Mouse (Mus musculus) hindbrain, postnatal 0 days (tissue): Measurements from ENCODE around the gene Slc12a7. TPM values are rescaled to one million over a fixed set of nuclear protein-coding genes. Genes with fewer than 3 reads are reported as not detected.

ENCODE experiments used
- ATAC-seq: fragments of 200-750 bp; cut with Nextera tagmentation; 2 replicates; pipeline ENCODE4 v1.8.0; 2017; ENCODE audit warnings: mild to moderate bottlenecking, moderate TSS enrichment, moderate library complexity
- DNase-seq: peaks from one replicate; pipeline ENCODE4 v3.0.0-alpha.2; 2015; ENCODE audit warnings: low spot score
- H3K27ac ChIP-seq: fragments of 300-500 bp; sonication (generic); 2 replicates; pipeline ENCODE4 v1.5.1; 2014; ENCODE audit warnings: mild to moderate bottlenecking
- H3K27me3 ChIP-seq: fragments of 300-500 bp; sonication (generic); 2 replicates; pipeline ENCODE4 v1.6.1; 2014; ENCODE audit warnings: low read length, mixed read lengths; ENCODE audit not compliant: insufficient read depth
- H3K36me3 ChIP-seq: fragments of 300-500 bp; sonication (generic); 2 replicates; pipeline ENCODE4 v1.6.1; 2014; ENCODE audit warnings: low read length, mixed read lengths; ENCODE audit not compliant: insufficient read depth
- H3K4me1 ChIP-seq: fragments of 300-500 bp; sonication (generic); 2 replicates; pipeline ENCODE4 v1.6.1; 2014; ENCODE audit warnings: antibody characterized with exemption, low read length, mixed read lengths; ENCODE audit not compliant: insufficient read depth
- H3K4me2 ChIP-seq: fragments of 300-500 bp; sonication (generic); 2 replicates; pipeline ENCODE4 v1.6.1; 2014; ENCODE audit warnings: low read depth, mild to moderate bottlenecking, low read length, moderate library complexity, mixed read lengths
- H3K4me3 ChIP-seq: fragments of 300-500 bp; sonication (generic); 2 replicates; pipeline ENCODE4 v1.5.1; 2014; ENCODE audit warnings: low read length
- H3K9ac ChIP-seq: fragments of 300-500 bp; sonication (generic); replicated peaks from 2 replicates; pipeline ENCODE4 v1.6.1; 2014; ENCODE audit warnings: mild to moderate bottlenecking, low read length, moderate library complexity, mixed read lengths
- H3K9me3 ChIP-seq: fragments of 300-500 bp; sonication (generic); 2 replicates; pipeline ENCODE4 v1.6.1; 2016; ENCODE audit warnings: low read length, mixed read lengths
- CTCF ChIP-seq: IDR thresholded peaks from 2 replicates; pipeline ENCODE4 v1.5.1; 2016; ENCODE audit warnings: antibody characterized with exemption, control low read depth, low read depth
- WGBS: fragments of 180-500 bp; shearing (Covaris S2); extraction: QIAGEN DNeasy Blood & Tissue Kit; methylation state at CpG from one replicate; pipeline ENCODE4 v1.1.7; 2014; 5-methylcytosine and 5-hydroxymethylcytosine counted together
- polyA plus RNA-seq: library from polyadenylated mRNA; unstranded; fragments of >200 nt; fragmentation: Nextera tagmentation; extraction: Ambion mirVana; gene quantifications from 2 replicates; pipeline ENCODE4 v1.2.1, GENCODE M21; 2015
- total RNA-seq: library from RNA; depleted of rRNA; stranded (reverse); fragments of >200 nt; gene quantifications from 2 replicates; pipeline ENCODE4 v1.2.3, GENCODE M21; 2014

Gene Slc12a7
- total and polyA plus RNA-seq, 2 experiments from 2014 or later, result 4.3 to 11.0 TPM

DNA sequence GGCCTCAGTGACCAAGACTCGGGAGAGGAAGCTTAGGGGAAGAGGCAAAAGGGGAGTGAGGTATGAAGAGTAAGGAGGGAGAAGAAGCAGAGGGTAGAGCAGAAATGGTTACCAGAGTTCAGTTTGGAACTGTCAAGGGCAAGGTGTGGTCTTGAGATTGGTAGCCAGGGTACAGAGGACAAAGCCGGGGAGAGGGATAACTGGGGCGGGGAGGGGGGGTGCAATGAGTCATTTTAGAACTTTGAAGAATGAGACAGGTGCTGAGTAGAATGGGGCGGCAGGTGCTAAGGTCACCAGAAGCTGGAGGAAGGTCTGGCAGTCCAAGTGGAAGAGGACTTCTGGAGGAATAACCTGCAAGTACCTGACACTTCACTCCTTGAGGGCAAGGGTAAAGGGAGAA is 19.7 kb upstream of the Slc12a7 start:
- Histone ChIP-seq H3K4me1 (no peaks in the 10 kb centered on the region), H3K9me3 (no peaks in the 10 kb centered on the region), H3K27ac (no peak overlapping the region), H3K4me2 (no peak overlapping the region), H3K4me3 (no peak overlapping the region), H3K36me3 (no peaks in the 10 kb centered on the region), H3K9ac (no peak overlapping the region), H3K27me3 (no peaks in the 10 kb centered on the region)
- 95% methylated on average over 4 of the region's 4 CpGs for WGBS
- no peak for TF ChIP-seq CTCF
- DNase-seq, result no peak
- ATAC-seq, result no peak

GRCm38 (mm10) chr13:73714020-73714419 is 18.9 kb upstream of the Slc12a7 start:
- no peak overlapping the region for H3K4me3 ChIP-seq
- H3K9ac ChIP-seq, result no peak overlapping the region
- H3K4me2 ChIP-seq, result no peak overlapping the region
- 73% methylated on average over 2 of the region's 2 CpGs for WGBS
- DNase-seq (peak; percentile 48), ATAC-seq (no peak)
- no peaks in the 10 kb centered on the region for H3K36me3 ChIP-seq
- H3K27me3 ChIP-seq, result no peaks in the 10 kb centered on the region
- no peaks in the 10 kb centered on the region for H3K4me1 ChIP-seq
- no peaks in the 10 kb centered on the region for H3K9me3 ChIP-seq
- TF ChIP-seq CTCF, result peak; percentile 68
- H3K27ac ChIP-seq, result no peak overlapping the region

GRCm38 (mm10) chr13:73718225-73718624 is 14.7 kb upstream of the Slc12a7 start:
- WGBS, result 0% methylated on average over 2 of the region's 2 CpGs
- ATAC-seq, result peak; percentile 79
- peak; percentile 96 for TF ChIP-seq CTCF

GRCm38 (mm10) chr13:73720241-73720640 is 12.7 kb upstream of the Slc12a7 start:
- no peak overlapping the region for H3K4me2 ChIP-seq
- no peak overlapping the region for H3K9ac ChIP-seq
- no peak overlapping the region for H3K4me3 ChIP-seq
- WGBS, result 88% methylated on average over 4 of the region's 4 CpGs
- H3K4me1 ChIP-seq, result no peaks in the 10 kb centered on the region
- H3K9me3 ChIP-seq, result no peaks in the 10 kb centered on the region
- no peak overlapping the region for H3K27ac ChIP-seq
- no peaks in the 10 kb centered on the region for H3K36me3 ChIP-seq
- ATAC-seq (no peak), DNase-seq (no peak)
- no peaks in the 10 kb centered on the region for H3K27me3 ChIP-seq
- TF ChIP-seq CTCF, result no peak

More at GRCm38 (mm10) chr13:73718225-73718624, 14.7 kb upstream of the Slc12a7 start:
- Histone ChIP-seq H3K36me3 (no peaks in the 10 kb centered on the region), H3K27ac (no peak overlapping the region), H3K9ac (no peak overlapping the region), H3K4me1 (no peaks in the 10 kb centered on the region), H3K4me2 (no peak overlapping the region), H3K27me3 (no peaks in the 10 kb centered on the region), H3K9me3 (no peaks in the 10 kb centered on the region), H3K4me3 (no peak overlapping the region)
- peak; percentile 96 for DNase-seq

DNA sequence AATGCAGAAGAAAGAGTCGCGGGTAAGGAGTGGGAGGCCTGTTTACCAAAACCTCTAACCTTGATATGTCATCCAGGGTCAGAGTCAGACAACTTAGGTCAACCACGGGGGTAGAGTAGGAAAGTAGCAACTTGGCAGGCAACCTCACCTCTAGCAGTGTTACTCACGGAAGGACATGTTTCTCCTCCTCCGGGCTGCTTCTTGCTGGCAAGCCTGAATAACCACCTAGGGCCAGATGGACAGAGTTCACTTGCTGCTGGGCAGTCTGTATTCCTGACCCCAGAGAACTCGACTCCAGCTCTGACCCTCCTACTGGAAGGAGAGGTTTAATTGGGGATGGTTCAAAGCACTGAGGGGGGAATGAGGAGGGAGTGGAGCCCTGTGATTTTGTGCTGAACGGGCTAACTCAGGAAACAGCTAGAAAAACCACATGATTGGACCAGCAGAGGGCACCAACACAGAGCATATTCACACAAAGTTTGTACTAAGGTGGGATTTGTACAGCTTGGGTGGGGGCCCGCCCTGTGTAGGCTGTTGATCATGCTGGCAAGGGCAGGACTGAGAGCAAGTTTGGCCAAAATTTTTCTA is 9.7 kb upstream of the Slc12a7 start:
- no peak overlapping the region for H3K27ac ChIP-seq
- WGBS, result 35% methylated on average over 8 of the region's 8 CpGs
- peak; percentile 67 for ATAC-seq
- H3K9me3 ChIP-seq, result no peaks in the 10 kb centered on the region
- no peak overlapping the region for H3K4me2 ChIP-seq
- no peaks in the 10 kb centered on the region for H3K4me1 ChIP-seq
- H3K27me3 ChIP-seq, result no peaks in the 10 kb centered on the region
- no peak overlapping the region for H3K9ac ChIP-seq
- TF ChIP-seq CTCF, result peak; percentile 79
- H3K36me3 ChIP-seq, result no peaks in the 10 kb centered on the region
- H3K4me3 ChIP-seq, result no peak overlapping the region
- peak; percentile 50 for DNase-seq

DNA sequence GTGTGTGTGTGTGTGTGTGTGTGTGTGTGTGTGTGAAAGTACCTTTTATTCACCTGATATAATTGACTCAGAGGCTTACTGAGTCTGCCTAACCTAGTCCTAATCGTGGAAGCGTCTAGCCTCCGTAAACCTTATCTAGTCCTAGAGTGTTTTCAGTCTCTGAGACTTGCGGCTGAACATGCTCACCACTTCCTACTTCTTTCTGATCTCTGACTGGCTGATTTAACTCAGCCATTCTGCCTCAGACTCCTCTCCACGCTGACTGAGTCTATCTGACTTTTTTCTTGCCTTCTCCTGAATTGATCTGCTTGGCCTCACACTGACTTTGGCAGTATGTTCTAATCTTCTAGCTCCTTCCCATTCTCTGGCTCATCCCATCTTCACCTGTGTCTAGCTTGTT is 7.6 kb upstream of the Slc12a7 start:
- no peak for TF ChIP-seq CTCF
- Histone ChIP-seq H3K4me3 (no peak overlapping the region), H3K36me3 (no peaks in the 10 kb centered on the region), H3K9ac (no peak overlapping the region), H3K27ac (no peak overlapping the region), H3K9me3 (no peaks in the 10 kb centered on the region), H3K4me2 (no peak overlapping the region), H3K4me1 (no peaks in the 10 kb centered on the region), H3K27me3 (no peaks in the 10 kb centered on the region)
- WGBS, result 78% methylated on average over 5 of the region's 5 CpGs
- ATAC-seq (no peak), DNase-seq (no peak)

GRCm38 (mm10) chr13:73727621-73728025 is 5.3 kb upstream of the Slc12a7 start:
- no peak overlapping the region for H3K4me3 ChIP-seq
- H3K4me1 ChIP-seq, result peaks cover 3% of the 10 kb centered on the region; the same call in 1 of the 2 replicates
- WGBS, result 27% methylated on average over 2 of the region's 2 CpGs
- no peak overlapping the region for H3K4me2 ChIP-seq
- H3K9me3 ChIP-seq, result no peaks in the 10 kb centered on the region
- peak; percentile 4 for DNase-seq
- no peaks in the 10 kb centered on the region for H3K27me3 ChIP-seq
- ATAC-seq, result no peak
- no peaks in the 10 kb centered on the region for H3K36me3 ChIP-seq
- TF ChIP-seq CTCF, result no peak
- no peak overlapping the region for H3K9ac ChIP-seq
- H3K27ac ChIP-seq, result no peak overlapping the region; the same call in 1 of the 2 replicates
